Mouse (Mus musculus): ENCODE results near the gene Atp2b1.
A peak's percentile ranks its signal among the peaks of the same experiment; 100 is the strongest.

Gene Atp2b1

GRCm38 (mm10) chr10:98913961-98914809 lies at the start of gene Atp2b1:
Gene Atp2b1, plus strand, starts transcription at chr10:98914406.
- peak; percentile 84 to 91 for DNase-seq (ENCODE audit: low spot score in 2 of 2)

- no peak for DNase-seq (ENCODE audit: low spot score in 2 of 2)
Observed at GRCm38 (mm10) chr10:98864851-98865250, 49.4 kb upstream of the Atp2b1 start.

- no peak for DNase-seq (ENCODE audit: low spot score in 2 of 2)
Observed at GRCm38 (mm10) chr10:98866836-98867370, 47.3 kb upstream of the Atp2b1 start.

- DNase-seq (ENCODE audit: low spot score in 2 of 2), result no peak
Observed at GRCm38 (mm10) chr10:98868351-98868908, 45.8 kb upstream of the Atp2b1 start.

GRCm38 (mm10) chr10:98877855-98878254 lies 36.4 kb upstream of the Atp2b1 start:
- no peak for DNase-seq (ENCODE audit: low spot score in 2 of 2)

- DNase-seq (ENCODE audit: low spot score in 2 of 2), result no peak
Observed at GRCm38 (mm10) chr10:98878636-98879035, 35.6 kb upstream of the Atp2b1 start.

- DNase-seq (ENCODE audit: low spot score in 2 of 2), result no peak
Observed at GRCm38 (mm10) chr10:98880057-98880456, 34.1 kb upstream of the Atp2b1 start.

- DNase-seq (ENCODE audit: low spot score in 2 of 2), result no peak
Observed at GRCm38 (mm10) chr10:98880711-98881110, 33.5 kb upstream of the Atp2b1 start.

- no peak for DNase-seq (ENCODE audit: low spot score in 2 of 2)
Observed at GRCm38 (mm10) chr10:98881492-98881891, 32.7 kb upstream of the Atp2b1 start.

GRCm38 (mm10) chr10:98882587-98882986 lies 31.6 kb upstream of the Atp2b1 start:
- DNase-seq (ENCODE audit: low spot score in 2 of 2), result no peak

GRCm38 (mm10) chr10:98884445-98884844 lies 29.8 kb upstream of the Atp2b1 start:
- no peak for DNase-seq (ENCODE audit: low spot score in 2 of 2)

GRCm38 (mm10) chr10:98886770-98887271 lies 27.4 kb upstream of the Atp2b1 start:
- no peak for DNase-seq (ENCODE audit: low spot score in 2 of 2)

GRCm38 (mm10) chr10:98891361-98891760 lies 22.8 kb upstream of the Atp2b1 start:
- no peak for DNase-seq (ENCODE audit: low spot score in 2 of 2)

- DNase-seq (ENCODE audit: low spot score in 2 of 2), result no peak
Observed at GRCm38 (mm10) chr10:98897507-98897906, 16.7 kb upstream of the Atp2b1 start.

- no peak for DNase-seq (ENCODE audit: low spot score in 2 of 2)
Observed at GRCm38 (mm10) chr10:98897913-98898748, 16.1 kb upstream of the Atp2b1 start.

- no peak for DNase-seq (ENCODE audit: low spot score in 2 of 2)
Observed at GRCm38 (mm10) chr10:98901533-98901932, 12.7 kb upstream of the Atp2b1 start.

GRCm38 (mm10) chr10:98905987-98906386 lies 8.2 kb upstream of the Atp2b1 start:
- no peak for DNase-seq (ENCODE audit: low spot score in 2 of 2)

- no peak for DNase-seq (ENCODE audit: low spot score in 2 of 2)
Observed at GRCm38 (mm10) chr10:98906941-98907549, 7.2 kb upstream of the Atp2b1 start.

- DNase-seq (ENCODE audit: low spot score in 2 of 2), result no peak
Observed at GRCm38 (mm10) chr10:98913610-98913960, 621 bp upstream of the Atp2b1 start.

GRCm38 (mm10) chr10:98914810-98915241 lies 620 bp downstream of the Atp2b1 start:
- peak; percentile 75 to 80 for DNase-seq (ENCODE audit: low spot score in 2 of 2)

GRCm38 (mm10) chr10:98915398-98915931 lies 1.3 kb downstream of the Atp2b1 start:
- peak; percentile 25 to 41 for DNase-seq (ENCODE audit: low spot score in 2 of 2)
